Mouse (Mus musculus) hindbrain, embryonic 12.5 days (tissue): ENCODE measurements around the gene BC005561. TPM values are rescaled to one million over a fixed set of nuclear protein-coding genes. Genes with fewer than 3 reads are reported as not detected.

Source experiments
- ATAC-seq: fragments of 200-750 bp; cut with Nextera tagmentation; 2 replicates; pipeline ENCODE4 v1.8.0; 2017; ENCODE audit warnings: moderate TSS enrichment; ENCODE audit not compliant: low FRiP score
- H3K27ac ChIP-seq: fragments of 300-500 bp; sonication (generic); 2 replicates; pipeline ENCODE4 v1.5.1; 2016; ENCODE audit warnings: mild to moderate bottlenecking
- H3K27me3 ChIP-seq: fragments of 300-500 bp; sonication (generic); 2 replicates; pipeline ENCODE4 v1.6.1; 2016; ENCODE audit warnings: mild to moderate bottlenecking
- H3K36me3 ChIP-seq: fragments of 300-500 bp; sonication (generic); 2 replicates; pipeline ENCODE4 v1.6.1; 2016; ENCODE audit warnings: mild to moderate bottlenecking
- H3K4me1 ChIP-seq: fragments of 300-500 bp; sonication (generic); 2 replicates; pipeline ENCODE4 v1.6.1; 2016
- H3K4me2 ChIP-seq: fragments of 300-500 bp; sonication (generic); replicated peaks from 2 replicates; pipeline ENCODE4 v1.6.1; 2016; ENCODE audit warnings: mild to moderate bottlenecking
- H3K4me3 ChIP-seq: fragments of 300-500 bp; sonication (generic); 2 replicates; pipeline ENCODE4 v1.5.1; 2016; ENCODE audit warnings: mild to moderate bottlenecking
- H3K9ac ChIP-seq: fragments of 300-500 bp; sonication (generic); 2 replicates; pipeline ENCODE4 v1.6.1; 2016; ENCODE audit warnings: mild to moderate bottlenecking, moderate library complexity
- H3K9me3 ChIP-seq: fragments of 300-500 bp; sonication (generic); replicated peaks from 2 replicates; pipeline ENCODE4 v1.6.1; 2016; ENCODE audit warnings: mild to moderate bottlenecking
- WGBS: fragments of 180-500 bp; shearing (Covaris S2); methylation state at CpG from one replicate; pipeline ENCODE4 v1.1.7; 2016; 5-methylcytosine and 5-hydroxymethylcytosine counted together
- polyA plus RNA-seq: library from polyadenylated mRNA; unstranded; fragments of >200 nt; fragmentation: Nextera tagmentation; extraction: Ambion mirVana; gene quantifications from 2 replicates; pipeline ENCODE4 v1.2.1, GENCODE M21; 2016

Gene BC005561
- 18.1 and 19.5 TPM in 2 replicates for polyA plus RNA-seq

- peaks cover 10% of the 10 kb centered on the region for H3K9me3 ChIP-seq
- ATAC-seq = peak; percentile 95
- H3K27ac ChIP-seq = peak within 1 kb of the TSS; percentile 93
- H3K4me1 ChIP-seq = peaks cover 9% of the 10 kb centered on the region
- no peaks in the 10 kb centered on the region for H3K27me3 ChIP-seq
- H3K4me2 ChIP-seq = peak within 1 kb of the TSS; percentile 59
- peak within 1 kb of the TSS; percentile 89 for H3K4me3 ChIP-seq
- H3K36me3 ChIP-seq = peaks cover 16% of the 10 kb centered on the region
- under 1% methylated on average over 76 of the region's 83 CpGs for WGBS
- H3K9ac ChIP-seq = peak within 1 kb of the TSS; percentile 91
Measured at GRCm38 (mm10) chr5:104508195-104508891, at the start of gene BC005561. Gene BC005561 (plus strand): TSS chr5:104508352.

GRCm38 (mm10) chr5:104458832-104459705 is 49.1 kb upstream of the BC005561 start, which contains the start of gene Pkd2:
Gene Pkd2 (plus strand): TSS chr5:104459450.
- Histone ChIP-seq H3K9me3 (no peaks in the 10 kb centered on the region), H3K9ac (peak within 1 kb of the TSS; percentile 93), H3K4me1 (peaks cover 22% of the 10 kb centered on the region), H3K4me2 (peak within 1 kb of the TSS; percentile 68), H3K4me3 (peak within 1 kb of the TSS; percentile 73), H3K27ac (peak within 1 kb of the TSS; percentile 94), H3K27me3 (no peaks in the 10 kb centered on the region), H3K36me3 (no peaks in the 10 kb centered on the region)
- ATAC-seq = peak; percentile 89
- 12% methylated on average over 46 of the region's 46 CpGs for WGBS

- Histone ChIP-seq H3K9me3 (no peaks in the 10 kb centered on the region), H3K4me1 (peaks cover 22% of the 10 kb centered on the region), H3K27me3 (no peaks in the 10 kb centered on the region), H3K9ac (peak overlapping the region; percentile 93), H3K4me2 (peak overlapping the region; percentile 68), H3K36me3 (peaks cover 3% of the 10 kb centered on the region; the same call in 1 of the 2 replicates), H3K4me3 (peak overlapping the region; percentile 73), H3K27ac (peak overlapping the region; percentile 94)
- peak; percentile 86 for ATAC-seq
- WGBS = under 1% methylated on average over 59 of the region's 82 CpGs
Measured at GRCm38 (mm10) chr5:104459706-104460455, 48.3 kb upstream of the BC005561 start.

GRCm38 (mm10) chr5:104460456-104460838 is 47.7 kb upstream of the BC005561 start:
- ATAC-seq = no peak
- H3K4me3 ChIP-seq = peak overlapping the region; percentile 73
- peak overlapping the region; percentile 93 for H3K9ac ChIP-seq
- WGBS = 41% methylated on average over 3 of the region's 3 CpGs
- peaks cover 22% of the 10 kb centered on the region for H3K4me1 ChIP-seq
- peak overlapping the region; percentile 94; the same call in 1 of the 2 replicates for H3K27ac ChIP-seq
- H3K27me3 ChIP-seq = no peaks in the 10 kb centered on the region
- H3K36me3 ChIP-seq = peaks cover 3% of the 10 kb centered on the region; the same call in 1 of the 2 replicates
- H3K4me2 ChIP-seq = peak overlapping the region; percentile 68
- no peaks in the 10 kb centered on the region for H3K9me3 ChIP-seq

GRCm38 (mm10) chr5:104460856-104461255 is 47.3 kb upstream of the BC005561 start:
- no peaks in the 10 kb centered on the region for H3K27me3 ChIP-seq
- ATAC-seq = no peak
- H3K27ac ChIP-seq = no peak overlapping the region; the same call in 1 of the 2 replicates
- 56% methylated on average over 6 of the region's 7 CpGs for WGBS
- peak overlapping the region; percentile 73 for H3K4me3 ChIP-seq
- H3K4me2 ChIP-seq = peak overlapping the region; percentile 68
- 0 out of 2 replicates have a peak overlapping the region, but pooled peaks have one; percentile 23 for H3K9ac ChIP-seq
- H3K9me3 ChIP-seq = no peaks in the 10 kb centered on the region
- H3K36me3 ChIP-seq = peaks cover 8% of the 10 kb centered on the region
- peaks cover 22% of the 10 kb centered on the region for H3K4me1 ChIP-seq

GRCm38 (mm10) chr5:104465279-104465678 is 42.9 kb upstream of the BC005561 start:
- H3K36me3 ChIP-seq = peaks cover 32% of the 10 kb centered on the region
- H3K27ac ChIP-seq = no peak overlapping the region
- 87% methylated on average over 8 of the region's 8 CpGs for WGBS
- H3K9ac ChIP-seq = no peak overlapping the region
- ATAC-seq = no peak
- H3K4me3 ChIP-seq = no peak overlapping the region
- no peaks in the 10 kb centered on the region for H3K9me3 ChIP-seq
- no peak overlapping the region for H3K4me2 ChIP-seq
- H3K27me3 ChIP-seq = no peaks in the 10 kb centered on the region
- peaks cover 11% of the 10 kb centered on the region; the same call in 1 of the 2 replicates for H3K4me1 ChIP-seq

GRCm38 (mm10) chr5:104465731-104466130 is 42.4 kb upstream of the BC005561 start:
- Histone ChIP-seq H3K27me3 (no peaks in the 10 kb centered on the region), H3K36me3 (peaks cover 36% of the 10 kb centered on the region), H3K4me1 (peaks cover 6% of the 10 kb centered on the region; the same call in 1 of the 2 replicates), H3K9me3 (no peaks in the 10 kb centered on the region), H3K27ac (no peak overlapping the region), H3K4me2 (no peak overlapping the region), H3K9ac (no peak overlapping the region), H3K4me3 (no peak overlapping the region)
- 92% methylated on average over 12 of the region's 12 CpGs for WGBS
- no peak for ATAC-seq

- WGBS = 91% methylated on average over 16 of the region's 16 CpGs
- Histone ChIP-seq H3K4me3 (no peak overlapping the region), H3K4me1 (no peaks in the 10 kb centered on the region), H3K9ac (no peak overlapping the region), H3K36me3 (peaks cover 43% of the 10 kb centered on the region), H3K4me2 (no peak overlapping the region), H3K27ac (no peak overlapping the region), H3K9me3 (no peaks in the 10 kb centered on the region), H3K27me3 (no peaks in the 10 kb centered on the region)
- ATAC-seq = no peak
Measured at GRCm38 (mm10) chr5:104466816-104467215, 41.3 kb upstream of the BC005561 start.

GRCm38 (mm10) chr5:104468586-104468985 is 39.6 kb upstream of the BC005561 start:
- Histone ChIP-seq H3K4me3 (no peak overlapping the region), H3K27me3 (no peaks in the 10 kb centered on the region), H3K36me3 (peaks cover 56% of the 10 kb centered on the region), H3K4me2 (no peak overlapping the region), H3K9me3 (no peaks in the 10 kb centered on the region), H3K27ac (no peak overlapping the region), H3K4me1 (no peaks in the 10 kb centered on the region), H3K9ac (no peak overlapping the region)
- no peak for ATAC-seq
- 91% methylated on average over 5 of the region's 5 CpGs for WGBS

GRCm38 (mm10) chr5:104470981-104471391 is 37.2 kb upstream of the BC005561 start:
- Histone ChIP-seq H3K27ac (no peak overlapping the region), H3K4me1 (no peaks in the 10 kb centered on the region), H3K36me3 (peaks cover 47% of the 10 kb centered on the region), H3K9me3 (no peaks in the 10 kb centered on the region), H3K9ac (no peak overlapping the region), H3K4me3 (no peak overlapping the region), H3K27me3 (no peaks in the 10 kb centered on the region), H3K4me2 (no peak overlapping the region)
- 95% methylated on average over 5 of the region's 5 CpGs for WGBS
- ATAC-seq = no peak

GRCm38 (mm10) chr5:104472371-104472770 is 35.8 kb upstream of the BC005561 start:
- Histone ChIP-seq H3K4me1 (no peaks in the 10 kb centered on the region), H3K36me3 (peaks cover 44% of the 10 kb centered on the region), H3K4me3 (no peak overlapping the region), H3K9ac (no peak overlapping the region), H3K27me3 (no peaks in the 10 kb centered on the region), H3K4me2 (no peak overlapping the region), H3K27ac (no peak overlapping the region), H3K9me3 (no peaks in the 10 kb centered on the region)
- ATAC-seq = no peak
- WGBS = 94% methylated on average over 8 of the region's 8 CpGs
